Mouse (Mus musculus) kidney, embryonic 14.5 days (tissue): Measurements from ENCODE around the gene Fn3k. TPM values are rescaled to one million over a fixed set of nuclear protein-coding genes. Genes with fewer than 3 reads are reported as not detected.

Source experiments
- ATAC-seq: fragments of 200-750 bp; cut with Nextera tagmentation; 2 replicates; pipeline ENCODE4 v1.8.0; 2017; ENCODE audit warnings: moderate number of reproducible peaks, mild to moderate bottlenecking, moderate TSS enrichment, moderate library complexity; ENCODE audit not compliant: low FRiP score, low TSS enrichment
- H3K27ac ChIP-seq: fragments of 300-500 bp; sonication (generic); 2 replicates; pipeline ENCODE4 v1.5.1; 2014; ENCODE audit warnings: low read depth, mild to moderate bottlenecking, low read length, moderate library complexity, mixed read lengths
- H3K27me3 ChIP-seq: fragments of 300-500 bp; sonication (generic); 2 replicates; pipeline ENCODE4 v1.6.1; 2014; ENCODE audit warnings: mild to moderate bottlenecking, low read length; ENCODE audit not compliant: control insufficient read depth, insufficient read depth
- H3K36me3 ChIP-seq: fragments of 300-500 bp; sonication (generic); 2 replicates; pipeline ENCODE4 v1.6.1; 2014; ENCODE audit warnings: low read length, mixed read lengths; ENCODE audit not compliant: control insufficient read depth, insufficient read depth
- H3K4me1 ChIP-seq: fragments of 300-500 bp; sonication (generic); 2 replicates; pipeline ENCODE4 v1.6.1; 2014; ENCODE audit warnings: low read length, mixed read lengths; ENCODE audit not compliant: control insufficient read depth, insufficient read depth
- H3K4me2 ChIP-seq: fragments of 300-500 bp; sonication (generic); replicated peaks from 2 replicates; pipeline ENCODE4 v1.6.1; 2014; ENCODE audit warnings: low read depth, mild to moderate bottlenecking, low read length
- H3K4me3 ChIP-seq: fragments of 300-500 bp; sonication (generic); 2 replicates; pipeline ENCODE4 v1.5.1; 2014; ENCODE audit warnings: mild to moderate bottlenecking, low read length
- H3K9ac ChIP-seq: fragments of 300-500 bp; sonication (generic); 2 replicates; pipeline ENCODE4 v1.6.1; 2014; ENCODE audit warnings: low read depth, mild to moderate bottlenecking, low read length, moderate library complexity
- H3K9me3 ChIP-seq: fragments of 300-500 bp; sonication (generic); 2 replicates; pipeline ENCODE4 v1.6.1; 2016; ENCODE audit warnings: low read length; ENCODE audit not compliant: control insufficient read depth
- WGBS: fragments of 180-500 bp; shearing (Covaris S2); extraction: QIAGEN DNeasy Blood & Tissue Kit; methylation state at CpG from one replicate; pipeline ENCODE4 v1.1.7; 2014; 5-methylcytosine and 5-hydroxymethylcytosine counted together
- microRNA-seq: library from miRNA; unstranded; fragments of <30 nt; microRNA quantifications from one replicate; pipeline ENCODE4, GENCODE M21; 2016
- polyA plus RNA-seq: library from polyadenylated mRNA; unstranded; fragments of >200 nt; fragmentation: Nextera tagmentation; extraction: Ambion mirVana; gene quantifications from 2 replicates; pipeline ENCODE4 v1.2.1, GENCODE M21; 2014

Fn3k gene
- polyA plus RNA-seq, 1 experiment from 2014 or later: 0.81 TPM

DNA sequence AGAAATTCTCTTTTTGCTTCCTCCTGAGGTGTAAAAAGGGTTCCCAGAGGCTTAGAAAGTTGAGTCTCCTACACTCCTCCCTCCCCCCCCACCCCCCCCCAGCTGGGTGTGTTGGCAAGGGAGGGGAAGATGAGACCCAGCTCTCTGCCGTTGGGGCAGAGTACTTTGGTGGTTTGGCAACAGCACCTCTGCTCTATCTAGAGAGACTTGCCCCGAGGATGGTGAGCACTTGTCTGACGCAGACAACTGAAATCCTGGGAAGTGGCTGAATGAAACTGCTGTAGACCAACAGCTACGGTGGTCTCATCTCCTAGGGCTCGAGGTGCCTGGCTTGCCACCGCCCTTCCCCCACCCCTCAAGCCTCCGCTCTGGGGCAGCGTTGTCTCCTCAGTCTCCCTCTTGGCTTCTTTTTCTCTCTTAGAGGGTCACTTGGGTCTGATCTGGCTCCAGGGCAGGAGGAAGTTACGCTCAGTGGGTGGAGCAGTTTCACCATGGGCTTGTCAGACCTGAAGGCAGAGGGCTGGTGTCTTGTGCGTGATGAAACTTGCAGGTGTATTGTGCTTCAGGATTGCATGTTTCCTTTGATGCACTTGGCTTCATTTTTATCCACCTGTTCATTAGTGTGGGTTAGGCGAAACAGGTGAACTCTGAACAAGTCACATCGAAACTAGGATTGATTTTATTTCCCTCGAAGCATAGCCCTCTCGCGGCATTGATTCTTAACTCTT, 44.9 kb downstream of the Fn3k start:
- peaks cover 6% of the 10 kb centered on the region; the same call in 1 of the 2 replicates for H3K36me3 ChIP-seq
- ATAC-seq: no peak
- 91% methylated on average over 15 of the region's 15 CpGs for WGBS
- H3K4me2 ChIP-seq: no peak overlapping the region
- no peaks in the 10 kb centered on the region for H3K4me1 ChIP-seq
- no peaks in the 10 kb centered on the region for H3K9me3 ChIP-seq
- H3K4me3 ChIP-seq: no peak overlapping the region
- H3K27ac ChIP-seq: no peak overlapping the region
- H3K9ac ChIP-seq: no peak overlapping the region
- no peaks in the 10 kb centered on the region for H3K27me3 ChIP-seq

GRCm38 (mm10) chr11:121481129-121481528, 46.4 kb downstream of the Fn3k start:
- no peaks in the 10 kb centered on the region for H3K27me3 ChIP-seq
- H3K9me3 ChIP-seq: no peaks in the 10 kb centered on the region
- H3K4me2 ChIP-seq: no peak overlapping the region
- WGBS: 94% methylated on average over 2 of the region's 2 CpGs
- no peak overlapping the region for H3K27ac ChIP-seq
- no peak overlapping the region for H3K9ac ChIP-seq
- H3K4me3 ChIP-seq: no peak overlapping the region
- peaks cover 6% of the 10 kb centered on the region; the same call in 1 of the 2 replicates for H3K36me3 ChIP-seq
- H3K4me1 ChIP-seq: no peaks in the 10 kb centered on the region
- no peak for ATAC-seq

- no peaks in the 10 kb centered on the region; the same call in 1 of the 2 replicates for H3K36me3 ChIP-seq
- H3K9ac ChIP-seq: no peak overlapping the region
- no peak overlapping the region for H3K4me2 ChIP-seq
- no peak for ATAC-seq
- no peak overlapping the region for H3K4me3 ChIP-seq
- no peaks in the 10 kb centered on the region for H3K9me3 ChIP-seq
- H3K27ac ChIP-seq: no peak overlapping the region
- no peaks in the 10 kb centered on the region for H3K27me3 ChIP-seq
- no peaks in the 10 kb centered on the region for H3K4me1 ChIP-seq
- WGBS: 71% methylated on average over 9 of the region's 9 CpGs
Observed at GRCm38 (mm10) chr11:121485882-121486281, 51.2 kb downstream of the Fn3k start.

DNA sequence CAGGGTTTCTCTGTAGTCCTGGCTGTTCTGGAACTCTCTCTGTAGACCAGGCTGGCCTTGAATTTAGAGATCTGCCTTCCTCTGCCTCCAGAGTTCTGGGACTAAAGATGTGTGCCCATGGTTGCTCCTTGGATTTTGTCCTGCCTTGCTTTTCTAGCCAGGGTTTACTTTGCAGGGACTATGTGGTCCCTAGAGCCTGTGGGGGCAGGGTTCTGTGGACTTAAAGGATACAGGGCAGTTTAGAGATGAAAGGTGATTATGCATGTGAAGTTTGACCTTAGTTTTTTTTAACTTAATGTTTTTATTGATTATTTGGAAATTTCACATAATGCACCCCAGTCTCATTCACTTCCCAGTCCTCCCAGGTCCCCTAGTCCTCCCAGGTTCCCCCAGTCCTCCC, 55.9 kb downstream of the Fn3k start:
- Histone ChIP-seq H3K9me3 (no peaks in the 10 kb centered on the region), H3K27ac (no peak overlapping the region), H3K9ac (no peak overlapping the region), H3K4me1 (no peaks in the 10 kb centered on the region), H3K36me3 (peaks cover 8% of the 10 kb centered on the region; the same call in 1 of the 2 replicates), H3K4me3 (no peak overlapping the region), H3K27me3 (no peaks in the 10 kb centered on the region), H3K4me2 (no peak overlapping the region)
- no peak for ATAC-seq

Small RNA genes within 50 kb of the gene (microRNA-seq; reads per million reads assigned to microRNA genes)
- gene Mir7236: not detected

Other genes with a start within 250 kb of the Fn3k start
- gene Hexdc, start 230.5 kb upstream of the Fn3k start, polyA plus RNA-seq: 10.1 and 10.3 TPM in 2 replicates
- gene Ogfod3, start 230.2 kb upstream of the Fn3k start, polyA plus RNA-seq: 28.5 and 31.3 TPM in 2 replicates
- 24.5 and 33.0 TPM in 2 replicates for gene Cybc1, start 205.6 kb upstream of the Fn3k start, polyA plus RNA-seq
- 27.5 and 53.1 TPM in 2 replicates for gene Narf, start 197.7 kb upstream of the Fn3k start, polyA plus RNA-seq
- 10.5 and 10.8 TPM in 2 replicates for gene Foxk2, start 174.9 kb upstream of the Fn3k start, polyA plus RNA-seq
- 84.5 and 101 TPM in 2 replicates for gene Wdr45b, start 80.5 kb upstream of the Fn3k start, polyA plus RNA-seq
- 3.2 and 4.3 TPM in 2 replicates for gene Rab40b, start 46.7 kb upstream of the Fn3k start, polyA plus RNA-seq
- gene Fn3krp, start 13.5 kb upstream of the Fn3k start, polyA plus RNA-seq: 6.3 and 7.4 TPM in 2 replicates
- 19.4 and 35.1 TPM in 2 replicates for gene Tbcd, start 17.0 kb downstream of the Fn3k start, polyA plus RNA-seq
- gene Zfp750, start 84.4 kb downstream of the Fn3k start, polyA plus RNA-seq: 0.40 and 0.47 TPM in 2 replicates
- gene B3gntl1, start 238.2 kb downstream of the Fn3k start, polyA plus RNA-seq: 5.6 and 7.6 TPM in 2 replicates